Mouse (Mus musculus) embryonic fibroblast, embryonic 13.5 days (primary cell): ENCODE measurements around the gene Wee2. TPM values are rescaled to one million over a fixed set of nuclear protein-coding genes. Genes with fewer than 3 reads are reported as not detected.

Experiments
- H3K27ac ChIP-seq: 2 replicates; pipeline ENCODE4 v1.5.1; 2012; ENCODE audit warnings: low read length, control low read depth, inconsistent platforms; ENCODE audit not compliant: insufficient read depth
- H3K4me1 ChIP-seq: 2 replicates; pipeline ENCODE4 v1.6.1; 2011; ENCODE audit warnings: low read length; ENCODE audit not compliant: control insufficient read depth, insufficient read depth
- H3K4me3 ChIP-seq: 2 replicates; pipeline ENCODE4 v1.5.1; 2011; ENCODE audit warnings: mild to moderate bottlenecking, control low read depth, low read length; ENCODE audit not compliant: insufficient read depth
- CTCF ChIP-seq: IDR thresholded peaks from 2 replicates; pipeline ENCODE4 v1.5.1; 2011; ENCODE audit warnings: mild to moderate bottlenecking, control low read depth, low read length, moderate library complexity, borderline replicate concordance; ENCODE audit not compliant: insufficient read depth
- POLR2A ChIP-seq: IDR thresholded peaks from 2 replicates; pipeline ENCODE4 v1.6.1; 2011; ENCODE audit warnings: low read depth, mild to moderate bottlenecking, control low read depth, low read length, moderate library complexity
- polyA plus RNA-seq: library from polyadenylated mRNA; stranded (reverse); fragments of >200 nt; gene quantifications from 2 replicates; pipeline ENCODE4 v1.2.4, GENCODE M21; 2011; ENCODE audit warnings: low read depth; ENCODE audit not compliant: missing spikeins, insufficient read length

Gene Wee2
- polyA plus RNA-seq, 1 experiment, result not detected

GRCm38 (mm10) chr6:40454436-40455041 is 15.7 kb downstream of the Wee2 start:
- TF ChIP-seq CTCF (no peak), POLR2A (no peak)
- Histone ChIP-seq H3K4me3 (no peak overlapping the region), H3K27ac (no peak overlapping the region), H3K4me1 (no peaks in the 10 kb centered on the region)

- TF ChIP-seq POLR2A (no peak), CTCF (no peak)
- no peaks in the 10 kb centered on the region for H3K4me1 ChIP-seq
- no peak overlapping the region for H3K4me3 ChIP-seq
- no peak overlapping the region for H3K27ac ChIP-seq
Observed at GRCm38 (mm10) chr6:40465710-40466109, 26.8 kb downstream of the Wee2 start.

GRCm38 (mm10) chr6:40470916-40471719 is 32.2 kb downstream of the Wee2 start, which contains the start of gene Ssbp1:
Ssbp1 (plus strand) TSS chr6:40471352.
- H3K4me1 ChIP-seq, result peaks cover 3% of the 10 kb centered on the region; the same call in 1 of the 2 replicates
- H3K27ac ChIP-seq, result peak within 1 kb of the TSS; percentile 81
- TF ChIP-seq CTCF (no peak), POLR2A (peak; percentile 95)
- H3K4me3 ChIP-seq, result peak within 1 kb of the TSS; percentile 99

- H3K4me1 ChIP-seq, result peaks cover 3% of the 10 kb centered on the region; the same call in 1 of the 2 replicates
- peak overlapping the region; percentile 81 for H3K27ac ChIP-seq
- TF ChIP-seq POLR2A (no peak), CTCF (no peak)
- peak overlapping the region; percentile 99 for H3K4me3 ChIP-seq
Observed at GRCm38 (mm10) chr6:40471720-40472010, 32.8 kb downstream of the Wee2 start.

- Histone ChIP-seq H3K4me3 (no peak overlapping the region), H3K4me1 (peaks cover 3% of the 10 kb centered on the region; the same call in 1 of the 2 replicates), H3K27ac (no peak overlapping the region)
- no peak for TF ChIP-seq POLR2A
- TF ChIP-seq CTCF, result no peak
Observed at GRCm38 (mm10) chr6:40476132-40476531, 37.2 kb downstream of the Wee2 start.

GRCm38 (mm10) chr6:40479705-40480104 is 40.8 kb downstream of the Wee2 start:
- no peak for TF ChIP-seq CTCF
- no peak for TF ChIP-seq POLR2A
- Histone ChIP-seq H3K27ac (no peak overlapping the region), H3K4me3 (no peak overlapping the region), H3K4me1 (no peaks in the 10 kb centered on the region)

- TF ChIP-seq CTCF, result no peak
- Histone ChIP-seq H3K4me1 (no peaks in the 10 kb centered on the region), H3K4me3 (no peak overlapping the region), H3K27ac (no peak overlapping the region)
Observed at GRCm38 (mm10) chr6:40482318-40482717, 43.4 kb downstream of the Wee2 start.

- Histone ChIP-seq H3K27ac (no peak within 1 kb of the TSS), H3K4me1 (no peaks in the 10 kb centered on the region), H3K4me3 (no peak within 1 kb of the TSS)
- TF ChIP-seq CTCF (no peak), POLR2A (no peak)
Observed at GRCm38 (mm10) chr6:40490933-40491332, 52.0 kb downstream of the Wee2 start, which contains the start of gene Tas2r137. Tas2r137 (plus strand) TSS chr6:40491233.

GRCm38 (mm10) chr6:40493229-40493628 is 54.3 kb downstream of the Wee2 start, which contains the start of gene Tas2r108:
Tas2r108 (plus strand) TSS chr6:40493529.
- no peaks in the 10 kb centered on the region for H3K4me1 ChIP-seq

More at GRCm38 (mm10) chr6:40493229-40493628, 54.3 kb downstream of the Wee2 start, which contains the start of gene Tas2r108:
- H3K4me3 ChIP-seq, result no peak within 1 kb of the TSS
- TF ChIP-seq CTCF (no peak), POLR2A (no peak)
- H3K27ac ChIP-seq, result no peak within 1 kb of the TSS

Other genes starting within 250 kb of the Wee2 start
- gene Agk, start 113.9 kb upstream of the Wee2 start, polyA plus RNA-seq, result 18.3 and 21.3 TPM in 2 replicates
- 2.0 and 2.4 TPM in 2 replicates for gene E330009J07Rik, start 3.0 kb upstream of the Wee2 start, polyA plus RNA-seq
- gene Ssbp1, start 32.3 kb downstream of the Wee2 start, polyA plus RNA-seq, result 56.0 and 63.8 TPM in 2 replicates
- not detected in 2 replicates for gene Tas2r137, start 52.1 kb downstream of the Wee2 start, polyA plus RNA-seq
- not detected in 2 replicates for gene Tas2r108, start 54.4 kb downstream of the Wee2 start, polyA plus RNA-seq
- gene Prss37, start 80.4 kb downstream of the Wee2 start, polyA plus RNA-seq, result not detected in 2 replicates
- gene Olfr461, start 116.0 kb downstream of the Wee2 start, polyA plus RNA-seq, result not detected in 2 replicates
- not detected in 2 replicates for gene Olfr460, start 130.4 kb downstream of the Wee2 start, polyA plus RNA-seq
- gene Clec5a, start 146.7 kb downstream of the Wee2 start, polyA plus RNA-seq, result 1.8 TPM in 1 of 2 replicates, not detected in the other
- not detected in 2 replicates for gene Tas2r138, start 174.2 kb downstream of the Wee2 start, polyA plus RNA-seq
- gene Mgam, start 189.7 kb downstream of the Wee2 start, polyA plus RNA-seq, result 0.72 TPM in 1 of 2 replicates, not detected in the other